Mouse (Mus musculus) gastrocnemius, adult 18-20 months (tissue): Measurements from ENCODE around the gene Yif1a. TPM values are rescaled to one million over a fixed set of nuclear protein-coding genes. Genes with fewer than 3 reads are reported as not detected.

ENCODE experiments used
- DNase-seq: peaks from one replicate; pipeline ENCODE4 v3.0.0; 2021; ENCODE audit warnings: low spot score
- total RNA-seq, 2 experiments: library from RNA; stranded (reverse); gene quantifications; 2 replicates each; pipeline ENCODE4 v1.2.3; 2021

Gene Yif1a
- total RNA-seq, 2 experiments from 2014 or later = 45.1 to 47.0 TPM

DNA sequence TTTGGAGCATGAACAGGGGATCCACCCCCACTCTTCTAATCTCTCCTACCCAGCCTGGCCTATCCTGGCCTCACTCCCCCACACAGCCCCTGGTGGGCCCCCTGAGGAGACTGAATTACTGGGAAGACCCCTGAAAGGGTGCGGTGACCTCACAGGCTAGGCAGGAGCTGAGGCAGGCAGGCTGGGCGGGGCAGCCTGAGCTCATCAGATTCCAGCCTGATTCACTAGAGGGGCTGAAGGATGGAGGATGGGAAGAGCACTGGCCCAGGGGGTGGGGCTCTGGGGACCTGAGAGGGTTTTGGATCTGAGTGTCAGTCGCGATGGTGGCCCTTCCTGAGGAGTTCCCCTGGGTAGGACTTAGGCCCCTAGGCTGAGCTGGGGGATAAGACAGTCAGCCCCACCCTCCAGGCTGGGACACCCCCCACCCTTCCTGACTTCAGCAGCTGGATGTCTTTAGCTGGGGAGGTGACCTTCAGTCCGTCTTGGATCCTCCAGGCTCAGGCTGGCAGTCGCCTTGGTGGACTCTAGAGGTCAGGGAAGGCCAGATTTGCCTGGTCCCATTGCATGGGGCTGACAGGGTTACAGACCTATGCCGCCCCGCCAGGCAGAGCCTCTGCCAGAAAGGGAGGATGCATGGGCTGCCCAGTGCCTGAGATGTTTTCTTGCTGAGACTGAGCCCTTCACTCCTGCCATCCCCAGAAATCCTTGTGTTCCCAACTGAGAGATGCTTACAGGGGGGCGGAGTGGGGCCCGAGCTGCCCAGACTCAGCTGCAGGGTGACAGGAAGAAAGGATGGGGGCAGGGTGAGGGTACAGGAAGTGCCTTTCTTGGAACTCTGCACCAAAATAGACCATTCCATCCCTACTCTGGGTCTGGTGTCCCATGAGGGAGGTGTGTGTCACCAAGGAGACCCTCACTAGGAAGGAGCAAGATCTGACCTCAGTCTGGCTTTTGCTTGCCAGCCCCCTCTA, 29.3 kb upstream of the Yif1a start:
- no peak for DNase-seq

- peak; percentile 67 for DNase-seq
These were observed 27.7 kb upstream of the Yif1a start for GRCm38 (mm10) chr19:5060365-5061330.

- no peak for DNase-seq
These were observed 26.3 kb upstream of the Yif1a start for GRCm38 (mm10) chr19:5062041-5062440.

DNA sequence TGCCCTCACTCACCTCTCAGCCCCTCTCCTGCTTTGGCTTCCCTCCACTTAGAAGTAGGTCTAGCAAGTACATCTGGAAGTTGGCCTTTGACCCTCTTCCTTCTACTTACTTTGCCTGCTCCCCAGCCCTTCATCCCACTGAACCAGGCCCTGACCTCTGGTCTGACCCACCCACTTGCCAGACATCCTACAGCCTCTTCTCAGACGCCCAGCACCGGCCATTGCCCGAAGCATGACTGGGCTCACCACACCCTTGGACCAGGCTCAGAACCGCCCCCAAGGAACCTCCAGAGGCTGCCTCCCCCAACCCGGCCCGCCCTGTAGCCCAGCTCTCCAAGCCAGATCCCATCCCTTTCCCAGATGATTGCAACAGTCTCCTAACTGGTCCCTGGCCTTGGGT, 25.9 kb upstream of the Yif1a start:
- DNase-seq = peak; percentile 72

DNA sequence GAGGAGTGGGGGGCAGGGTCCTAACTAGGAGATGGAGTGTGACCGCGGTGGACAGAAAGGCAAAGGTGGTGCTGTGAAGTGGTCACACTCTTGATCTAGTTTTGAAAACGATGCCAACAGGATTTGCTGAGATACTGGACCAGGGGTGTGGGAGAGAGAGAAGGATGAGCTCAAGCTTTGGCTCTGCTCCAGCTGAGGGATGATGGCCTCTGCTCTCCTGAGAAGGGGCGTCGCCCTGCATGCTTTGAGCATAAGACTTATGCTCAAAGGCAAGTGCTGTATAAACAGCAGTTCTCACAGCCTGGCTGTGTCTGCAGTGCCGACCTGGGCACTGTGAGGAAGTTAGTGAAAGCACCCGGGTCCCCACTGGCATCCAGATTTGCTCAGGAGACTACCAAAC, 23.2 kb upstream of the Yif1a start:
- peak; percentile 73 for DNase-seq

- no peak for DNase-seq
These were observed 21.1 kb upstream of the Yif1a start for GRCm38 (mm10) chr19:5067040-5067799.

- DNase-seq = peak; percentile 75
These were observed 20.3 kb upstream of the Yif1a start, which contains the start of gene Cd248 for GRCm38 (mm10) chr19:5067867-5068569. Gene Cd248 (plus strand): TSS chr19:5068078.

- no peak for DNase-seq
These were observed 19.6 kb upstream of the Yif1a start for GRCm38 (mm10) chr19:5068570-5069234.

GRCm38 (mm10) chr19:5069486-5069885, 18.9 kb upstream of the Yif1a start:
- no peak for DNase-seq

DNA sequence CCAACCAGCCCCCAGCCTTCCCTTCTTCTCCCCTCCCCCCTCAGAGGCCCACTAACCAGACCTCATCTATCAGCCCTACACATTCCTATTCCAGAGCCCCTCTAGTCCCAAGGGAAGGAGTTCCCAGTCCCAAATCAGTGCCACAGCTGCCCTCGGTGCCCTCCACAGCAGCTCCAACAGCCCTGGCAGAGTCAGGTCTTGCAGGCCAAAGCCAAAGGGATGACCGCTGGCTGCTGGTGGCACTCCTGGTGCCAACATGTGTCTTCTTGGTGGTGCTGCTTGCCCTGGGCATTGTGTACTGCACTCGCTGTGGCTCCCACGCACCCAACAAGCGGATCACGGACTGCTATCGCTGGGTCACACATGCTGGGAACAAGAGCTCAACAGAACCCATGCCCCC, 18.4 kb upstream of the Yif1a start:
- DNase-seq = no peak

- DNase-seq = no peak
These were observed 17.3 kb upstream of the Yif1a start for GRCm38 (mm10) chr19:5071077-5071476.

GRCm38 (mm10) chr19:5071545-5072369, 16.6 kb upstream of the Yif1a start:
- peak; percentile 83 for DNase-seq

GRCm38 (mm10) chr19:5072389-5073019, 15.8 kb upstream of the Yif1a start:
- no peak for DNase-seq

- peak; percentile 51 for DNase-seq
These were observed 15.3 kb upstream of the Yif1a start for GRCm38 (mm10) chr19:5073028-5073427.

DNA sequence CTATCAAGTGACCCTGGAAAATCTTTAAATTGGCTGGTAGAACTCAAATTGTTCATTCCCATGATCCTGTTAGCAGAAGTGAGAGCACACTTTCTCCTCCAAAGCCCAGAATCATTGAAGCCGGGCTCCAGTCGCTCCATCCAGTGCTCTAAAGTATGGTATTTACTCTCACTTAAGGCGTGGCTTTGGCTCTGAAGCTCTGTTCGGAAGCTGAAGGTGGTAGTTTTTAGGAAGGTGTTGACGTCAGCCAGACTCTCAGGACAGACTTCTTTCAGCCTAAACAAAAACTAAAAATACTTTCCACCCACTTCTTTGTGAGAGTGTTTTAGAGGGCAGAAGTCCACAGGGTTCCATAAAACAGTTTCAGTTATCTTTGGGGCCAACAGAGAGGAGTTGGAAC, 14.8 kb upstream of the Yif1a start:
- no peak for DNase-seq

GRCm38 (mm10) chr19:5079279-5079678, 9.1 kb upstream of the Yif1a start:
- DNase-seq = no peak

DNA sequence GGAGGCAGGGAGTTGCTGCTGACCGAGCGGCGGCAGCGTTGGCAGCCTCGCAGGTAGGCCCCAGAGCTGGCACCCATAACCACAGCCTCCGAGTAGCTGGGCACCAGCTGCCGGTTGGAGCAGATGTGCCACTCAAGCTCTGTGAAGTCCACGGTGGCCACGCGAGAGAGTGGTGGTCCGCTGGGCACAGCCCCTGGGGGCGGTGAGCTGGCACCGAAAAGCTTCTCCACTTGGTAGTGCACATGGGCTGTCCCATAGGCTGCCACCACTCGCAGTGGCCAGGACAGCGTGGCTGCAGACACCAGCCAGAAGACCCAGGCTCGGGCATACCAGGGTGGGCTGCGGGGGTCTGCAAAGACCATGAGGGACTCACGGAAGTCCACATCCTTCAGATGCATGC, 6.3 kb upstream of the Yif1a start:
- DNase-seq = no peak

- no peak for DNase-seq
These were observed 5.7 kb upstream of the Yif1a start for GRCm38 (mm10) chr19:5082596-5082995.
